Mouse (Mus musculus) yolk sac, embryonic 10.5 days (tissue): ENCODE measurements around the gene Celsr1.
A peak's percentile ranks its signal among the peaks of the same experiment; 100 is the strongest.
"Not testable (repeated sequence)": the region's sequence is repeated elsewhere in the genome, so short reads cannot be mapped to it uniquely, and the experiment has no call there.

Experiments used
- DNase-seq: peaks from one replicate; pipeline ENCODE4 v3.0.0-alpha.2; 2017; ENCODE audit warnings: low spot score

Celsr1 gene

DNA sequence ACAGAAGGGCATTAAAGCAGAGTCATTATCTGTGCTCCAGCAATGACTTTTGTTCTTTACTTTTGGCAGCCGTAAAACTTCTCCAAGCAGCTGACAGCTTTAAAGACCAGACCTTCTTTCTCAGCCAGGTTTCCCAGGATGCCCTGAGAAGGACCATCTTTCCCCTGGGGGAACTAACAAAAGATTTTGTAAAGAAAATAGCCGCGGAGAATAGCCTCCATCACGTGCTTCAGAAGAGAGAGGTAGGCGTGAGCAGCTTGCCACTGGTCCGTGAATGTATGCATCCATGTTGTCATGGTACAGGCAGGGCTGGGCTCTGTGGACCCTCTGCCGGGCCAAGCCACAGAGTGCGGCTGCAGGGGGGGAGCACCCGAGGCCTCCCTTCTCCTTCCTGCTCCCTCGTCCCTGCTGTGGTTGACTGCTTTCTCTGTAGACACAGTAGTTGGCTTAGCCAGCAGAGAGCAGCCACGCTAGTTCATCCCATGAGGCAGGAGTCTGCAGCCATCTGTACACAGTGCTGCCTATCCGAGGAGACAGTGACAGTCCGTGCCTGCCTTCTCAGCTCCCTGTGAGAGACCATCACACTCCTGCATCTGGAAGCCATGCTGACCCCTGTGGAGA is 141.0 kb downstream of the Celsr1 start:
- no peak for DNase-seq

DNA sequence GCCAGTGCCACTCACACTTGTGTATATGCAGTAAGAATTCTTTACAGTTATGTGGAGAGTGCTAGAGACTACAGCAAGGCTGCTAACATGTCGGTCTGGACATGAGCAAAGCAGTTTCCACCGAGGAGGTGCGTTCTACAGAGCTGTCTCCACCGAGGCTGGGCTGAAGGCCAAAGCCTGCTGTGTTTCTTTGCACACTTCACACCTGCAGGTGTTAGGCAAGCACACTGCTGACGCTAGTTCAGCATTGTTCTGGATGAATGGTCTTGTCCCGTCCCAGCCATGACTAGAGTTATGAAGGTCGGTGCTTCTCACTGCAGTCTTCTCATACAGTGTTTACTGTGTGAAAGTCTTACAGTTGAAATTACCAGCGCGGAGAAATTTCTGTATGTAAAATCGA is 141.6 kb downstream of the Celsr1 start:
- no peak for DNase-seq

DNA sequence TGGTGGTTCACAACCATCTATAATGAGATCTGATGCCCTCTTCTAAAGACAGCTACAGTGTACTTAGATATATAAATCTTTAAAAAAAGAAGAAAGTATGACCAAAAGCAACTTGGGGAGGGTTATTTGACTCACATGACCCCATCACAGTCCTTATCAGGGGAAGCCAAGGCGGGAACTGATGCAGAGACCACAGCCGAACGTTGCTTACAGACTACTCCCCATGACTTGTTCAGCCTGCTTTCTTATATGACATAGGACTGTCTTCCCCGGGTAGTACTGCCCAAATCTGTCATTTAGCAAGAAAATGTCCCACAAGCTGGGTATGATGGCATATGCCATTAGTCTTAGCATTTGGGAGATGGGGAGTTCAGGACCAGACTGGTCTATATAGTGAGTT is 144.3 kb downstream of the Celsr1 start:
- no peak for DNase-seq

DNA sequence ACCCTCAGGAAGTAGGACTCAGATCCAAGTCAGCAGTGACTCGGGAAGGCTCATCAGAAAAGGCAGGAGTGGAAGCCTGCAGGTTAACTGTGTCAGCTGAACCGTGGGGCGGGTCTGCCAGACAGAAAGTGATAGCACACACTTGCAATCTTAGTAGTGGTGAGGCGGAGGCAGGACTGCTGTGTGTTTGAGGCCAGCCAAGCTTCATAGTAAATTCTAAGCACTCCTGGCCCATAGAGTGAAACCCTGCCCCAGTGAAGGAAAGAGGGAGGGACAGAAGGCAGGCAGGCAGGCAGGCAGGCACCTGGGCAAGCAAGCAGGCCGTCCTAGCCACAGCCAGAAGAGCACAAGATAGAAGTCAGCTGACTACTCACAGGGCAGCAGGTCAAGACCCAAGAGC is 148.0 kb downstream of the Celsr1 start:
- no peak for DNase-seq

DNA sequence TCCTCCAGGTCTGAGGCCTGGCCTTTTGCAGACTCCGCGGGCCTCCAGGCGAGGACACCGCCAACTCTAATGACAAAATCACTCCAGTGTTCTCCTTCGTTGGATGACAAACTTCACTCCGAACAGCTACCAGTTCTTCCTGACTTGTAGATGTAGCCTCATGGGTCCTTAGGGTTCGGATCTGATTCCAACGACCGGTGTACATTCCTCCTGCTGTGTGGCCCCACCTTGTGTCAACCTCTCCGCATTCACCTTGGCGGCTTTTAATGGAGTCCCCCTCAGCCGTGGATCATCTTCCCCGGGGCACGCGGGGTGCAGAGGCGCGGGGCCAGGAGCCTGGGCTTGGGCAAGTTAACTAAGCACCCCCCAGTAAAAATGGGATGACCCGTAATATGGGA is 154.1 kb downstream of the Celsr1 start:
- DNase-seq = no peak

DNA sequence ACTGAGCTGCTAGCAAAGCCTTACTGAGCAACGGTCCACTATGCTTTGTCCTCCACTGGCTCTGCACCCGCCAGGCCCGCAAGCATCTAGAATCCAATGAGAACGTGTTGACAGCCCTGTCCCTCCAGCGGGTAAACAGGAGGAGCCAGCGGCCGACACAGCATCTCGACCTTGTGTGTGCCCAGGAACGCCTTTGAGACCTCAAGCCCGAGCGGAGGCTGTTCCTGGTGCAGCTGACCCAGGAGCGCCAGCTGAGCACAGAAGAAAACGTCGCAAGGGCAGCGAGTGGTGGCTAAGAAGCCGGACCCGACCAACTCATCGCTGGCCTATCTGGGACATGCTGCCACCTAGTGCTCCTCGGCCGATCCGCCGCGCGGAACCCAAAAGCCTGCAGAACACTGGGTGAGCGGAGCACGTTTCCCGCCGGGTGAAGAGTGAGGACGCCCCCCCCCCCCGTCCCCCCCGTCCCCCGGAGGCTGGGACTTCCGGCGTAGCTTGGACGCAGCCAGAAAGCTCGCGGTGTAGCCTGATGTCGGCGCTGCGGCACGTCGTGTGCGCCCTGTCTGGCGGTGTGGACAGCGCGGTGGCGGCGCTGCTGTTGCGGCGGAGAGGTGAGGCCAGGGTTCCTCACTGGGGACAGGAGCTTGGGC is 154.6 kb downstream of the Celsr1 start, which contains the start of gene Trmu:
TSS of gene Trmu (plus strand) at position 465 of the 650 bp plus-strand sequence.
- peak; percentile 92 for DNase-seq

DNA sequence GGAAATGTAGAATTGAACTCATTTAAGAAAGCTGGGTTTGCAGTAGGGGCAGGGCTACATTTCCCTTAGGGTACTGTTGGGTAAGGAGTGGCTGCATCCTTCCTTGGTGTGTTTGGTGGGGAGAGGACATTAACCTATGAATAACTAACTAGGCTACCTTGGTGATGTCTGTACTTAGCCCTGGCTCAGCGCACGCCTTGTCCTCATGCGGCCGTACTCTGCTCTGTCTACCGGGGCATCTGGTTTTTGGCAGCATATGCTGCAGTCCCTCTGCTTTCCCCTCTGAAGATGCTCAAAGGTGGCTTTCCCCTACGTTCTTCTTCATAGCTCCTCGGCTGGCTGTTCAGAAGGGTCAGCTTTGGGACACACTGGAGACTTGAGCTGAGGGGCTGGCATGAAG is 156.2 kb downstream of the Celsr1 start:
- no peak for DNase-seq

DNA sequence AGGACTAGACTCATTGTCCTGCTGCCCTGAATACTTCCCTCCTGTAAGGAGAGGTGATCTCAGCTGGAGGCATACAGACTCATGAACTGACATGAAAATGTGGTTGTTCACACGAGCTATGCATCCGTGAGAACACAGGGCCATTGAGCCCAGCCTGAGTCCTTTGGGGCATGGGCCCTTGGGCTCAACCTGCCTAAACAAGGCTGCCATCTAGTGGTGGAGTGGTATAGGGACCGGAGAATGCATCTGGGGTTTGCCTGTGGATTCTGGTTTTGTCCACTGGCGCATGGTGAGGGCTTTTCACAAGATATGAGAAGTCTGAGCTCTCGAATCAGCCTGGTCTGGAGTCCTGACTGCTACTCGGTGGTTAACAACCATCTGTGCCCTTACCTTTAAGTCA is 165.9 kb downstream of the Celsr1 start:
- peak; percentile 48 for DNase-seq

DNA sequence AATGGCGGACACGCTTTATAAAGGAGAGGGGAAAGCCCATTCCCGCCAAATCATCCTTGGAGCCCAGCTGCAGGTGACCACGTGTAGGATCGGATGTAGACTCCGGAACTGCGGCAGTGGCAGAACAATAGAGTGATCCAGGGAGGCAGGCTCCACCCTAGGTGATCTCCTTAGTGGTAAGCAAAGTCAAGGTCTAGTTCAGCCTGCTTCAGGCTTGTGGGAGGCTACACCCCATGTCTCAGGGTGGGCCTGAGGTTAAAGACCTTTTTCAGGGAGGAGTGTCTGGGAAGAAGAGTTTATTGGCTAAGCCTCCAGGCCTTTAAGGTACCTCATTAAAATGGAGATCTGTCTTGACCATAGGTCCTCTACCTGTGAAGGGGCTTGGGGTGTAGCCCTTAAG is 167.7 kb downstream of the Celsr1 start:
- not testable (repeated sequence) for DNase-seq

DNA sequence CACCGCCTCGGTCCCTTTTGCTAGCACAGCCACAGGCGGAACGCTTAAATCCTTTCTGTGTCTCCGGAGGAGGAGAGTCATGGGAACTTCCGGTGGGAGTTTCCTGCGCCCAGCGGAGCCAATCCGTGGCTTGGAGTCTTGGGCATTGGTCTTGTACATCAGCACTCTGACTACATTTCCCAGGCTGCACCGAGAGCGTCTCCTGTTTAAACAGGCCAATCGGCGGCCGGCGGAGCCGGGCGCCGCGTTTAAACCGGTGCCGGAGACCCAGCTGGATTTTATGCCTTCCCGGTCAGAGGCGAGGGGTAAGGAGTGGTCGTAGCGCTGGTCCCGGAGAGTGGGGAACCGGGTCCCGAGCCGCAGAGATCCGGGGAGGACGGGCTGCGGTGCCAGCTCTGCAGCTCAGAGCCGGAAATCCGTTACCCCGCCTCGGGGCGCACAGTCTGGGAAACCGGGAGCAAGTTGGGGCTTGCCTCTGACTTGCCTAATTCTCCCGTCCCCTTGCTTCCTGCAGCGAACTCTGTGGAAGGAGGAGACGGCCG is 174.0 kb downstream of the Celsr1 start, which contains the start of gene Gtse1:
TSS of gene Gtse1 (plus strand) at position 256 of the 542 bp plus-strand sequence.
- DNase-seq = peak; percentile 95

DNA sequence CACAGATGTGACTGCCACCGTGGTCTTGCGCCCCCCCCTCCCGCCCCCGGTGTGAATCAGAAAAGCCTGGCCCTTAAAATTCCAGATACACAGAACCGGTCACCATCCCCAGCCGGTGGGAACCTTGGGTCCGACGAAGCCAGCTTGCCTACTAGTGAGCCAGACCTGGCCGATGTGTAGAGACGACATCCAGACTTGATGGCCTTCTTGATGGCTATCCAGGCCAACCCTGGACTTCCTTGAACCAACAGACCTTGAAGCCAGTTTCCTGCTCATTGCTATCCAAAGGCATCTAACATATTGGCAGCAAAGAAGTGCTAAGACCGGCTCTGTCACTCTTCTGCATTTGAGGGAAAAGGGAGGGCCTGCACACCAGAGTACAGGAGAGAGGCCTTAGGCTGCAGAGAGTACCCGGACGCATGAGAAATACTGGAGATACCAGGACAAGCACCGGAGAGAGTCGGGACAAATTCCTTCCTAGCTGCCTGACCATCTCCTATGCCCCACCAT is 174.5 kb downstream of the Celsr1 start:
- no peak for DNase-seq

DNA sequence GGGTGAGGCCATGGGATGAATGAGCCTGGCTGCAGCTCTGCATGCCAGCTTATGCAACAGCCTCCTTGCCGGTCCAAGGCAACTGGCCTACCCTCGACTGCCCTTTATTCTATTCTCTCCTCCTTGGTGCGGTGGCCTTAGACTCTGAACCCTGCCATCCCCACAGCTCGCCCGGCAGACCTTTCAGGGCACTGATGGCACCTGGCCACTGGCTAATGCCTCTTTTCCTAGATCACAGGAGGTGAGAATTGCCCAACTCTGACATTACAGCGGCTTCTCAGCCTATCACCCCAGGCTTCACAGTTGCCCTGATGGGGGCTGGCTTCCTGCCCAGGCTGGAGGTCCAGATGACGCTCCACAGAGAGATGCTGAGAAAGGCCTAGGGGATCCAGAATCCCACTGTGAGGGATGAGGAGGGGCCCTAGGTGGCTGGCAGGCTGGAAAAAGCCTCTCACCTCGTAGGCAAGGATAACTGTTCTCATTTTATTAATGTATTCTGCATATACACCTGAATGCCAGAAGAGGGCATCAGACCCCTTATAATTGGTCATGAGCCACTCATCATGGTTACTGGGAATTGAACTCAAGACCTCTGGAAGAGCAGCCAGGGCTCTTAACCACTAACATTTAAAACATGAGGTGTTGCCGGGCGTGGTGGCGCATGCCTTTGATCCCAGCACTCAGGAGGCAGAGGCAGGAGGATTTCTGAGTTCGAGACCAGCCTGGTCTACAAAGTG is 181.8 kb downstream of the Celsr1 start:
- no peak for DNase-seq
